Mouse (Mus musculus) NIH3T3 (cell line): ENCODE data around the gene Cblb.

Experiments
- DNase-seq: peaks from one replicate; pipeline ENCODE4 v3.0.0-alpha.2; 2012; ENCODE audit warnings: low read depth

The Cblb gene

DNA sequence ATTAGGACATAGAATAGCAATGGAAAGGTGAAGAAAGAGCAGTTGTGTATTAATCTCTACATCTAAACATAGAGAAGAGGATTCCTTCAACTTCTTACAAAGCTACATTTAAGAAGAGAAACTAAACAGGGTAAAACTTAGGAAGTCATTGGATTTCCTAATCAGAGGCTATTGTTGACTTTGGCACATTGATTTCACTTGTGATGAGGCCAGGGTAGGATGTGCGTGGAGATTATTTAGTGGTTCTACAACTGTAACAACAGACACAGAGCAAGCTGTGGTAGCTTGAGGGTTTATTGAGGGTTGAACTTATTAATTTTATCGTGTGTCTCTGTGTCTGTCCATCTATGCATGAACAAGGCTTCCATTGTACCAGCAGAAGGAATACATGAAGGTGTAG, 7.8 kb downstream of the Cblb start:
- peak; percentile 22 for DNase-seq

DNA sequence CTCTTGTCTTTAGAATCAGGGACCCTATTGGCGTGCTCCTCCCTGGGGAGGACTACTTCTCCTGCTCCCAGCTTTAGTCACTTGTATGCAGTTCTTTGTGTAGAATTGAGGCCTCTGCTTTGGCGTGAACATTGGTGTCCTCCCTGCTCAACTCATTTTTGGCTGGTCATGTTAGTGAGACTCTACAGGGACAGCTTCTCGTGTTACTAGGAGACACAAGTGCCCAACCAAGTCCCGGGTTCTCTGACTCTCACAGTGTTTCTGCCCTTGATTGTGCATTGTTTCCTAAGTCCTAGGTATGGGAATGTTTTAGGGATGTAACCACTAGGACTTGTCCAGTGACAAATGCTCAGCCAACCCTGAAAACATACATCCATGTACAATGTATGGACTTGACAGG, 9.9 kb downstream of the Cblb start:
- no peak for DNase-seq

GRCm38 (mm10) chr16:52042667-52043379, 11.8 kb downstream of the Cblb start:
- no peak for DNase-seq

DNA sequence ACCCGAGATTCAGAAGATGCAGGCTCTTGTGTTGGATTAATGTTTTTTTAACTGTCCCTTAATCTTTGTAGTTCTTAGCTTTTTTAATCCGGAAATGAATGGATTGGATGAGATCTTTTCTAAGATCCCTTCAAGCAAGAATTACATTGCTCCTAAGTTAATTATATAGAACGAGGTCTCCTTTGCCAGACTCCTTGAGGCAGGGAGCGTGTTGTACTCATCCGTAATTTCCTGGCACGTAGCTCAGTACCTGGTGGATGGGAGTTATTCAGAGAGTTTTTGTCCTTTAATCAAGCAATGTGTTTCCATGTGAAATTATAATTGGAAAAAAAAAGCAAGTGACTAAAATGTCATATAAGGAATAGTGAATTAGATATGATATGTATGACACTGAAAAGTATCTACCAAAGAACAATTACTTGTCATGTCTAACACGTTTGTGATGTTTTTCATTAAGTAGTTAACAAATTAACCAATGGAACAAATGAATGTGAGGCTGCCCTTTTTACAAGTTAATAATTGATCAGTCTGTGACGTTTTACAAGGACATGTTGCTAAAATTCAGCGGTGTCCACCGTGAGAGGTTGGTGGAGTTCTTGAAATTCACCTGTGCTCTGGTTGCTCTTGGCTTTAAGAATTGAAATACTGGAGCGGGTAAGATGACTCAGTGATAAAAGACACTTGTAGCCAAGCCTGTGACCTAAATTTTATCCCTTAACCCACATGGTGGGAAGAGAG, 12.5 kb downstream of the Cblb start:
- no peak for DNase-seq

DNA sequence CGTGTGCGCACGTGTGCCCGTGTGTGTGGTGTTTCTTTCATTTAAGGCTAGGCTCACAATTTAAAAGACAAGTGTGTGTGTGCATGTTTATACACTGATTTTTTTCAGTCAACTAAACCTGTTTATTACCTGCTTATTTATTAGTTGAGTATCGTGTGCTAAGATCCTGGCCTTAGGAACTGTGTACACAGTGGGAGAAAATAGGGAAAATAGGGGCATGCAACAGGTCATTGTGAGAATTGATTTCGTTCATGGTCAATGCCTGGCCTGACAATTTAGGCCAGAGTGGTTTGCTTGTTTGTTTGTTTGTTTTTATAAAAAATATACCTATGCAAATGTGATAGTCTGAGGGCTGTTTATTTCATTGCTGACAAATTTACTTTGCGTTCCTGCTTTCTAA, 13.5 kb downstream of the Cblb start:
- no peak for DNase-seq

GRCm38 (mm10) chr16:52044985-52045384, 14.0 kb downstream of the Cblb start:
- no peak for DNase-seq

DNA sequence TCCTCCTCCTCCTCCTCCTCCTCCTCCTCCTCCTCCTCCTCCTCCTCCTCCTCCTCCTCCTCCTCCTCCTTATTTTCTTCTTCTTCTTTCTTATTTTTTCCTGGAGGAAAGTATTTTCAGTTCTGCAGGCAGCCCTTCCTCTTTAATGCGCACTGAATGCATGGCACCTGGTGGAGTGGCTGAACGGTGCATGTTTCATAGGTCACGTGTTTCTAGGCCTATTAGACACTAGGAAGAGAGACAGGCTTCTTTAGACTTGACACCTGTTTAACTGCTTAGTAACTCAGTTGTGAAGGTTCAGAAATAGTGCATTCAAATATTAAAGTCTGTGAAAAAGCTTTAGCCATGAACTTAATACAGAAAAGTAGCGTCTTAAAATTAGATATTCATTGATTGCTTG, 15.4 kb downstream of the Cblb start:
- no peak for DNase-seq

- no peak for DNase-seq
Measured at GRCm38 (mm10) chr16:52051106-52051505, 20.1 kb downstream of the Cblb start.

DNA sequence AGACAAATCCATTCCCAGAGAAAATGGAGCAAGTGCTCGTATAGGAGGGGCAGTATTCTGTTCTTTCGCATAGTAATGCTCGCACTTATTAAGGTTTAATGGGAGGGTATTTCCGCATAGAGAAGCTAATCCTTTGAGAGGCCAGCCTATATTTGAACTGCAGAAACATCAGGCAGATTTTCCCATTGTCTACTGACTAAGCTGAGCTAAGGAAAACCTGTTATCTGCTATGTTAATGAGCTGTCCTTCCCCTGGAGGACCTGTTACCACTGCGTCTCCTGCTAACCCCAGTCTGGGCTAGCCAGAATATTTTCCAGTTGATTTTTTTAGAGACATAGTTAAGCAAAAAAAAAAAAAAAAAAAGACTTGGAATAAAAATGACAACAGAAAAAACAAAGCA, 21.7 kb downstream of the Cblb start:
- DNase-seq: no peak

- no peak for DNase-seq
Measured at GRCm38 (mm10) chr16:52055236-52055635, 24.2 kb downstream of the Cblb start.

GRCm38 (mm10) chr16:52056164-52056563, 25.1 kb downstream of the Cblb start:
- no peak for DNase-seq

DNA sequence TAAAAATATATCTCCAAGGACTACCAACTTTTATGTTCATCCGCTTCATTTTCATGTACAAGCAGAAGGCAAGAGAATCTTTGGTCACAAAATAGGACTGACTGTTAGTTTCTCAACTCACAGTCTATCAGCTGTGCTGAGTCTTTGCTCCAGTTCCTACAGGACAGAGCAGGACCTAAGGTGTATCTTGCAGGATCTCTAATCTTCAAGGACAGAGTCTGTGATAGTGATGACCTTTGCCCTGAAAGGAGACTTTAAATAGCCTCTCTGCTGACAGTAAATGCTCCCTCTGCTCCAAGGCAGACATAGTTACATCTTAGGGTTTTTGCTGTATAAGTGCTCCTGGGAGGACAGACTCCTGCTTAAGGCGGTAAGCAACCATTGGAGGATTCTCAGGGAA, 26.3 kb downstream of the Cblb start:
- no peak for DNase-seq

- DNase-seq: no peak
Measured at GRCm38 (mm10) chr16:52059535-52059934, 28.5 kb downstream of the Cblb start.

DNA sequence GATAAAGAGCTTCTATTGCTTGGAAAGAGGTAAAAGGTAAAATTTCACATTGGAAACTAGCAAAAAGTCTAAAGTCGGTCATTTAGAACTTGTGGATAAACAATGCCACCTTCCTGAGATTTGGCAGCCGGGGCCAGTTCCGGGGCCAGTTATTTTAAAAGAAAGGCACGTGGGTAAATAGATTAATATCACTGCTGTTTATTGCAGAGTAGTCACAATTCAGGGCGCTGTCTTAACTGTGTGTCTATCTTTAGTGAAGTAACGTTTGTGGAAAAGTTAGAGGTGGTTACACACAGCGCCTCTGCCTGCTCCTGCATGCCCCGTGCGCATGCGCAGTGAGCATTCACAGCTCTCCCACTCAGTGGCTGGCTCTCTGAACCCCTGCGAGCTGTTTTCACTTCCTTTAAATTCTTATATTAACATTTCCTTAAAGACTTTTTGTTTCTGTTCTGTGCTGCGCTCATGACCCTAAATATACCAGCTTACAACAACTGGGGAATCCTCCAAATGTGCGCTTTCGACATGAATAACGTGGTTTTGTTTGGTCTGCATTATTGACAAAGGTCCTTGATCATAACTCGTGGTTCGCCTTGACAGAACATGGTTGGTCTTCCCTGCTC, 29.2 kb downstream of the Cblb start:
- DNase-seq: no peak

GRCm38 (mm10) chr16:52061015-52061481, 30.0 kb downstream of the Cblb start:
- DNase-seq: peak; percentile 74

DNA sequence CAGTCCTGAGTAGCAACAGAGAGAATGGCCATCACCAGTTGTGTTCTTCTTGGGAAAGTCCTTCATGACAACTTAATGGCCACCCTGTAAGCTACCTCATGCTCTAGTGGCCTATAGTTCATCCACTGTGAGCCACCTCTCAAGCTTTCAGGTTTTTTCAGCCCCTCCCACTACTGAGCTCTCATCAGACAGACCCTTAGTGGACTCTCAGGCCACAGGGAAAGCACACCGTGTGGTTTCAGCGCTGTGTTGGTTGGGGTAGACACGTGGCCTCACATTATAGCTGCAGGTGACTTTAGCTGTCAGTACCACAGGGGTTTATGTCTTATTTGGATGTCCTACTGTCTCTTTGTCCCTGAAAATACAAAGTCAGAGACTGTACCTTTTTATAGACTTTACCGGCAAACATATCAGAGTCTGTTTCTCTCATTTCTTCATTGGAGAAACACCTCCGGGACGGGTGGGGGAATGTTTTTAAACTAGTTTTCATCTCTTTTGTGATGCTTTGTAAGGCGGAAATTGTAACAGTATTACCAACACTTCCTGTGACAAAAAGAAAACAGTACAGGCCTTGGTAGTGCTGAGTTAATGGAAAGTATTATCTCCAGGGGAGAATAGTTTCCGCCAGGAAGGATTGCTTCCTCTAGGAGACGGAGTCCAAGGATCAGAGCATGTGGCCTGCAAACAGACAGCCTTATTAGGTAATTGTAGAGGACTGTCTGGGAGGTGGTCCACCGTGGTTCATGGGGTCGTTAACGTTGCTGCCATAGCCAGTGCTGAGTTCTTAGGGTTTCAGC, 33.5 kb downstream of the Cblb start:
- DNase-seq: no peak

- peak; percentile 74 for DNase-seq
Measured at GRCm38 (mm10) chr16:52067632-52068516, 36.8 kb downstream of the Cblb start.

DNA sequence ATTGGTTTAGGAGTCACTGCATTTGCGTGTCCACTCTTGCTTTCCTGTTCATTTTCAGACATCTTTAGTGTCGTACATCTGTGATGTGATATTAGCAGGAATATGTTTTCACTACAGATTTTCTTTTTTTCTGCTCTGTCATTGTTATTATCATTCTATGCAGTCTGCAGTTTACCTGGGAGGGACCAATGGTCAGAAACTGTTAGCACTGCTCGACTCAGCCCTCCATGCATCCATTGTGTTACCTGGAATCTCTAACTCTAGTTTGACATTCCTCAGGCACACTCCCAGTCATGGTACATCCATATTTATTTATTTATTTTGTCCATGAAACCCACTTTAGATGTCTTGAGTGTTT, 37.5 kb downstream of the Cblb start:
- DNase-seq: no peak

DNA sequence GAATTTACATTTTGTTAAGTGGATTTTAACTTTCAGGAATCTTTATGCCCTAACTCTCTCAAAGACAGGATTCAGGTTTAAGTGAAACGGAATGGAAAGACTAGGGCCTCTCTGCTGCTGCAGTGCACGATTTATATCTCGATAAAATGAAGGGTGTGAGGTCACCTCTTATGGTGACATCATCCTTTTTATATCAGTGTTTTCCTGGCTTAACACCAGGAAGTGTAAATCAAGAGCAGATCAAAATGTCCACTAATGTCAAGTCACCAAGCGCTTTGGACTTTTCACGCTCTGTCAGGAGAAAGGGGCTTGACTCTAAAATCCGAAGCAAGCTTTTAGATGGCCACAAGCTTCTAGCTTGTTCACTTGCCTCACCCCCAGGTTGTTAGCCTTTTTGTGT, 38.6 kb downstream of the Cblb start:
- DNase-seq: no peak

DNA sequence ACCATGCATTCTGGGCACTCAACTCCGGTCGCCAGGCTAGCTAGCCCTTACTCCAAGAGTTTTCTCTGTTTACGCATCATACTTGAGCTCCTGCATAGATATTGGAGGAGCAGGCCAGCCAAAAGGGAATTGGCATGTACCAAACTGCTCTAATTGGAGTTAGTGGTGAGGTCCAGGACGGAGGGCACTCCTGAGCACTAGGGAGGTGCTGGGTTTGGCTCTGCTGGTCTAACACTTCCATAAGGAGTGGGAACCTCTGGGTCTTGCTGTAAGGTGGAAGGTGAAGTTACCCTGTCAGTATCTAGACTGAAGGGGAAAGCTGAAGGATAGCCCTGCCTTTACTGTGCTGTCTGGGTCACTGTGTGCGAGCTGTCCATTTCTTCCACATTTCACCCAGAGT, 39.1 kb downstream of the Cblb start:
- no peak for DNase-seq

DNA sequence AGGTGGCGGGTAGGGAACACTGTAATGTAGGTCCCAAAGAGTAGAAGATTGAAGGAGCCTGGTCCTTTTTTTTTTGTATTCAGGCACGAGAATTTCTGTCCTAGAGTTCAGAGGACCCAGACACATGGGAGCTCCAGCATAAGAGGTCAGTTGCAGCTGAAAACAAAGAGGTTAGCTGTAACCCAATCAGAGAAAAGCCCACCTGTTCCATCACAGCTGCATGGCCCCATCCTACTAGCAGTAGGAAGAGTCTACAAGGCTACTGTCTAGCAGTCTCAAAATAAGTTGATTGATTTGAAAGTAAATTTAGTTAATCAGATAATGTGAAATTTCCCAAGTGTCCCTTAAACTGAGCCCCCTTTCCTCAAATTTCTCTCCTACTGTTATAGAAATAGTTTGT, 40.3 kb downstream of the Cblb start:
- no peak for DNase-seq
